Mouse (Mus musculus) megakaryocyte-erythroid progenitor cell, adult 5-6 weeks (primary cell): ENCODE data around the gene Gpr183. TPM values are rescaled to one million over a fixed set of nuclear protein-coding genes. Genes with fewer than 3 reads are reported as not detected.

Source experiments
- ATAC-seq: replicated peaks from 2 replicates; pipeline ENCODE4 v1.8.0; 2016; ENCODE audit warnings: mild to moderate bottlenecking, inconsistent platforms; ENCODE audit not compliant: severe bottlenecking, poor library complexity, low FRiP score, low TSS enrichment
- total RNA-seq, 2 experiments: library from RNA; stranded (forward) in 1 of 2; stranded (reverse) in 1 of 2; fragments of 200-1000, 215-1000 nt in 1 of 2; fragments of >200 nt in 1 of 2; fragmentation: Nextera tagmentation in 1 of 2; gene quantifications; 2 replicates each; pipeline ENCODE4 v1.2.3; 2014 to 2017

The Gpr183 gene
- total RNA-seq, 2 experiments from 2014 or later: 0.52 to 0.94 TPM

- no peak for ATAC-seq
Measured at GRCm38 (mm10) chr14:121916311-121917094, 48.5 kb downstream of the Gpr183 start.

DNA sequence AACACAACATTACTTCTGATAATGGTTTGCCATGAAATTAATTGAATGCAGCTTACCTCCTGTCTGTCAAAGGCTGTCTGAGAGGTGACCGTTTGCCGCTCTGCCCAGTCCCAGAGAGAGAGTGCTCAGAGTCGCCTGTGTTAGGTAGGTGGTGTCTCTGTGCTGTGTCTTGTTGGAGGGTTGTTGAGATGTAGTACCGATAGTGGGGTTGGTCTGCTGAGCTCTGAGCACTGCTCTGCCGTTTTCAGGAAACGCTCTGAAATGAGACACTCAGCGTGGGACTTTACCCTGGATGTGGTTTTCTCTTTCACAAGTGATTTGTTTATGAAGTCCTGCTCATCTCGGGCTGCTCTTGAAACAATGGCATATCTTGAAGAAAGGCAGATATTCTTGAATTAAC lies 49.4 kb downstream of the Gpr183 start, which contains the start of gene Gpr18:
Gpr18 (minus strand) TSS at position 161 of the 400 bp plus-strand sequence.
- peak; percentile 70 for ATAC-seq

- ATAC-seq: no peak
Measured at GRCm38 (mm10) chr14:121915143-121915542, 49.9 kb downstream of the Gpr183 start.

DNA sequence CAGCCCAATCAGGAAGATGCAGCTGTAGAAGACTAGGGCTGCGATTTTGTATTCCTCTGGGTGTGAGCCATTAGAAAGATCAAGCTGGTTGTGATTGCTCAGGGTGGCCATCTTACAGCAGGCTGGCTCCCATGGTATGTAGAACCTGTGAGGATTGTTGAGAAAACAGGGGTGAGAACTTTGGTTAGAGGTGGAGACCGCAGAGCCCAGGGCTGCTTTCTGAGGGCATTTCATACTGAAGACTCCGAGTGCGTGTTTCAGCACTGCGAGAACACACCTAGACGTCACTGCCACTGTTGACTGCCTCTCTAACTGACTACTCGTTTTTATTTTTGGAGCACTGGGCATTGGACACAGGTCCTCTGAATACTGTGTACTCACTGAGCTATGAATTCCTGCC lies 52.5 kb downstream of the Gpr183 start:
- ATAC-seq: no peak

DNA sequence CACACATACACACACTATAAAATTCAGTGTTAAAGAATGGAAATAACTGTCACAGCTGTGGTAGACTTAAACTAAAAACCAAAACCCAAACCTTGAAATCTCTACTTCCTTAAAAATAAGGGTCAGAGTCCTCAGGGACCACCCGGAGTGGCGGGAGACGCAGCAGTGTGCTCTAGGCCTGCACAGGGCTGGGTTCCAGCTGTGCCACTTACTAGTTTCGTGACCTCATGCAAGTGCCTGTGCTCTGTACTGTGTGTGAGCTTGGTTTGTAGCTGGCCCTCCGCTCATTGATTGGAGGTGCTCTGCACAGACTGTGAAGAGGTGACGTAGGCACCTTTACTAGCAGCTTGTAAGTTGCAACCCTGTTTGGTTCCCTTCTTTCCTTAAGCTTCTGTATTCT lies 55.1 kb downstream of the Gpr183 start:
- ATAC-seq: no peak

- peak; percentile 44 for ATAC-seq
Measured at GRCm38 (mm10) chr14:121906992-121907681, 57.9 kb downstream of the Gpr183 start.

GRCm38 (mm10) chr14:121906341-121906991 lies 58.5 kb downstream of the Gpr183 start:
- ATAC-seq: peak; percentile 56

DNA sequence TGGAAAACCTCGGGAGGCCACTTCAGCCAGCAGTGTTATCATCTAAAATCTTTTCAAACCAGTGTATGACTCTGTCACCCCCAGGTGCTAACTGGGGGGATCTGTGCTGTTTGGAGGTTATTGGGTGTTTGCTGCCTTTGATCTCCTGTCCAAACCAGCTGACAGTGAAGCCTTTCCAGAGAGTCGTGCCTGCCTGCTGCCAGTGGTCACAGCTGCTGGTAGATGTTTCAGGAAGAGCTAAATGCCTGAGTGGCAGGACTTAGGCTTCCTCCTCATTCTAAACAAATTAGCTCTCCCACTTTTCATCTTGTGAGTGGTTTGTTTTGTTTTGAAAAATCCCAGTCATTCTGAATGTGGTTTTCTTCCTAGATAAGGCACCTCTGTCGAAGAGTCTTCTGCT lies 60.2 kb downstream of the Gpr183 start:
- no peak for ATAC-seq

DNA sequence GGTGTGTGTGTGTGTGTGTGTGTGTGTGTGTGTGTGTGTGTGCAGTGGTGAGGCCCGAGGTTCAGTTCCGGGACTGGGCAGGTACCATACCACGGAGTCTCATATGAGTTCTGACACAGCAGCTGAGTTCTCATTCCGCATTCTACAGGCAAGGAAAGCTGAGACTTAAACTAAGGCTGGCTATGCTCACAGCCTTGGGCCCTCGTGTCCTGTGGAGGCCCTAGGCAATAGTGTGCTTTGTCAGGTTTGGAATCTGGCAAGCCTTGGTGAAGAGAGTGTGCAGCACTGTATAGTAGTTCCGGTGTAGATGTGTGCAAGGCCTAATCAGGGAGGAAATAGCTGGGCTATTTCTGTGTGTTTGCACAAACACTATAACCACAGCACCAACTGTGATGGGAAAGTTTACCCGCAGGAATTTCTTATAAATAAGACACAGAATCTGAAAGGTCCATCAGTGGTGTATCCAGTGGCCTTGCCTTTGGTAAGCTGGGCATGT lies 61.6 kb downstream of the Gpr183 start:
- ATAC-seq: no peak

Other genes starting within 250 kb of the Gpr183 start
- gene Dock9, start 167.4 kb downstream of the Gpr183 start, total RNA-seq (2014; fragmentation: Nextera tagmentation): 4.4 and 17.7 TPM in 2 replicates
- gene Dock9, start 167.4 kb downstream of the Gpr183 start, total RNA-seq (2017): 4.0 and 6.6 TPM in 2 replicates
- 14.0 and 14.8 TPM in 2 replicates for gene Ubac2, start 86.6 kb downstream of the Gpr183 start, total RNA-seq (2014; fragmentation: Nextera tagmentation)
- 10.2 and 16.6 TPM in 2 replicates for gene Ubac2, start 86.6 kb downstream of the Gpr183 start, total RNA-seq (2017)
- gene Gpr18, start 49.4 kb downstream of the Gpr183 start, total RNA-seq (2014; fragmentation: Nextera tagmentation): 0.96 and 1.0 TPM in 2 replicates
- gene Gpr18, start 49.4 kb downstream of the Gpr183 start, total RNA-seq (2017): 0.70 and 1.6 TPM in 2 replicates
- not detected in 2 replicates for gene Timm8a2, start 69.5 kb upstream of the Gpr183 start, total RNA-seq (2014; fragmentation: Nextera tagmentation)
- gene Timm8a2, start 69.5 kb upstream of the Gpr183 start, total RNA-seq (2017): not detected in 2 replicates
- gene Tm9sf2, start 141.8 kb upstream of the Gpr183 start, total RNA-seq (2014; fragmentation: Nextera tagmentation): 41.4 and 48.2 TPM in 2 replicates
- gene Tm9sf2, start 141.8 kb upstream of the Gpr183 start, total RNA-seq (2017): 81.3 and 82.5 TPM in 2 replicates
- 56.6 and 71.1 TPM in 2 replicates for gene Clybl, start 216.5 kb upstream of the Gpr183 start, total RNA-seq (2014; fragmentation: Nextera tagmentation)
- 27.4 and 47.9 TPM in 2 replicates for gene Clybl, start 216.5 kb upstream of the Gpr183 start, total RNA-seq (2017)